Mouse (Mus musculus) frontal cortex, postnatal 14 days (tissue): ENCODE measurements at regions not wholly inside any gene's neighbourhood (a gene's known extent, or its start where the extent isn't known, plus 50 kb on each side); places are given as distances from the start of the nearest gene placed in this dataset.

ENCODE experiments used
- DNase-seq, 2 experiments: peaks; one replicate each; pipeline ENCODE4 v3.0.0; 2022; ENCODE audit warnings: low spot score in 2 of 2

DNA sequence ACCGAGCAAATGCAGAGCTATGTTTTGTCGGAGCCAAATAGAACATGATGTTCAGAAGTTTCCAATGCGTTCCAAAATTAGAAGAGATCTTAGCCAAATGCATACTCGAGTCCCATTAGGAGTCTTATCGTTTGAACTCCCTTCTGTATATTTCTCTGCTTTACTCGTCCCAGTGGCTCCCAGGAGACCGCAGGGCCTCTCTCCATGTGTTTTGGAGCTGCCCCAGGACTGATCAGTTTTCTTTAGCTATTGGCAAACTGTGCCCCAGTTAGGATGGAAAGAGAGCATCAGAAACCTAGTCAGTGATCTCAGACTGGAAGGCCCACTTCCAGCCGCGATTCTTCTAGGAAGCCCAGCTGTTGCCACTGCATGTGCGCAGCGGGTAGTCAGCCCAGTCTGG, 152.0 kb upstream of the Serp2 start:
- DNase-seq, result no peak

DNA sequence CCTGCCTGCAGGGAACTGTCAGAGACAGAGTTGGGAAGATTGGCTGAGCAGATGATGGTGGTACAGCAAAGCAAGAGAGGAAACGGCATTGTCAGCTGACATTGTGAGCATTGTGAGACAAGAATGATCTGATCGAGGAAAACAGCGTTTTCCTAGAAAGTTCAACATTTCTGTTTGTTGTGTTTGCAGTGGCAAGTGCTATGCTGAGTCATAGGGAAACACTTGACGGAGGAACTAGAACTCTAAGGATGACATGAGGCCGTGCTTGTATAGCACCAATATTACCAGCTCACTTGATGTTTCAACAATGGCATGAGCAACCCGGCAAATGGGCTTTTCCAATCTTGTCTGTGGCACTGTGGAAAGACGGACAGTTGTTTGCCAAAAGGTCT, 146.7 kb upstream of the Serp2 start:
- no peak for DNase-seq

GRCm38 (mm10) chr14:76702709-76703372, 146.2 kb upstream of the Serp2 start:
- no peak for DNase-seq

DNA sequence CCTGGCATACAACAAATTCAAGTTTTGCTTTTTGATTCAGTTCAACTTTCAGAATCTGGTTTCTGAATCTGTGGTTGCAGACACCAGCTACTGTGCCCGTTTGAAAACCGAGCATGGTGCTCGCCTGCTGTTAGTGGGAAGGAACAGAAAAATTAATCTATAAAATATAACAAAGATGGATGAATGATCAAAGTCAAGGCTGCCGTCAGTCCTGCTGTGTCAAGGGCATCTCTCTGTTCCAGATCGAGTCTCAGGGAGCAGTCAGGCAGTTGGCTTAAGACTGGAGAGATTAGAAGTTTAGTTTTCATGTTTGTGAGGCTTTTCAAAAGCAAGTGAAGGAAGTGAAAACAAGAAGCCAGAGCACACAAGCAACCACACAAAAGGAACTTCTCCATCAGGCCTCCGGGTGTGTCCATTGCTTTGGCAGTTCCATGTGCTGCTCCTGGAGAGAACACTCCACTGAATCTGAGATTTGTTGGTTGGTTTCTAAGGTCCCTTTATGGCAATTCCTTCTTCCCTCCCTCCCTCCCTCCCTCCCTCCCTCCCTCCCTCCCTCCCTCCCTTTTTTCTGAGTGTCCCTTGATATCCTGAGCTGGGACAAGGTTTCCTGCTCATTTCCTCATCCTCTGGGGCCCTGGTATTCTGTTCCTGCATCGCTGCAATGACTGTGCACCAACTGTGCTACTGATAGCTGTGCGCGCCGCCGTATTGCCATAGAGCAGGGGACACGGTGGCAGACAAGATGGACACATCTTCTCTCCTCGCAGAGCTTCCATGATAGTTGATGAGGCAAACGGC, 145.4 kb upstream of the Serp2 start:
- DNase-seq, result no peak

DNA sequence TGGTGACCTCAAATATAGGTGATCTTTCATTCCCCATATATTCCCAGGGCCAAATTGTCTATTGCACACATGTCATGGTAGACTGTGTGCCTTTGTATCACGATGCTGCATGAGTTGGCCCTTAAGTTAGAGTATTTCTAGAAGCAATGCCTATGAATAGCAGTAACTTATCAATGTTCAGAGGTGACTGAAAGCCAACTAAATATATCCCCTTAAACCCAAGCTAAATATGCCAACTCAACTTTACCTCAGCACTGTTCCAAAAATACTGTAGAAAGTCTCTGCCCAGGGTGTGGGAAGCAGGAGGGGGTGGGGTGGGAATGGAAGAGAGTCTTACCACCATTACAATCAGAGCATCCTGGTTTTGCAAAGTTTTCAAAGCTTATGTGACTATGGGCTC, 144.6 kb upstream of the Serp2 start:
- DNase-seq, result no peak

DNA sequence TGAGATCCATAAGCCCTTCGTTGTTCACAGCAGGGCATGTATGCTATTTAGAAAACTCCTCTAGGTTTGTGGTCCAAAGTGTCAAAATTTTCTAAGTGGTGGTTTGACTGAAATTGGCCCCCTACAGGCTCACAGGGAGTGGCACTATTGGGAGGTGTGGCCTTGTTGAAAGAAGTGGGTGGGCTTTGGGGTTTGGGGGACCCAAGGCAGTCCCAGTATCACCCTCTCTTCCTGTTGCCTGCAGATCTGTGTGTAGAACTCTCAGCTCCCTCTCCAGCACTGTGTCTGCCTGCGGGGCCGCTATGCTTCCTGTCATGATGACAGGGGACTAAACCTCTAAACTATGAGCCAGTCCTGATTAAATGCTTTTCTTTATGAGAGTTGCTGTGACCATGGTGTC, 144.1 kb upstream of the Serp2 start:
- DNase-seq, result no peak

- no peak for DNase-seq
Observed at GRCm38 (mm10) chr14:76700190-76700589, 143.5 kb upstream of the Serp2 start.

DNA sequence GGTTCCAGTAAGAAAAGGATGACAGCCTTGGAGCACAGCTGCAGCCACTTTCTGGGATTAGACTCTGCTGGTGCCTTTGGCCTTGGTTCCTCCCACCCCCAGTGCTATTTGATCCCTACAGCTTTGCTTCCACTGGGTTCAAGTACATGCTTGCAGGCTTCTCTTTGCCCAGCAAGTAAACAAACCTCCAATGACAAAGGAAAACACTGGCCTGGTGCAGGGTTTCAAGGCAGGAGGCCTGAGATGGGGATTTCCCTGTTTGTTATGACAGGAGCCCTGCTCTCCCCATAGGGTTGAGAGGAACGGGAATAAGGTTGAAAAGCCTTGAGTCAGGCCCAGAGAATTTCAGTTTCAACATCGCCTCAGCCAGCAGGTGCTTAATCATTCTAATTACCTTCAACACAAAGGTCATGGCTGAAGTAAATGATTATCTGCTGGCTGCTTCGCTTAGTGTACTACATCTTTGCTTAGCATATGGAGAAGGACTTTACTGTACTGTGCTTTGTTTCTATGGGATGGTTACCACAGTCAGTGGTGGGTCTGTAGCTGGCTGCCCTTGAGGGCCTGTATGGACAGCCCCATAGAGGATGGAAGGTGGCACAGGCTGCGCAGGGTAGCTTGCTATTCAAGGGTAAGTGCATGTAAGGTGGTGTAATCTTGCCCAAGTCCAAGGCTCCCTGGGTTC, 142.2 kb upstream of the Serp2 start:
- no peak for DNase-seq

DNA sequence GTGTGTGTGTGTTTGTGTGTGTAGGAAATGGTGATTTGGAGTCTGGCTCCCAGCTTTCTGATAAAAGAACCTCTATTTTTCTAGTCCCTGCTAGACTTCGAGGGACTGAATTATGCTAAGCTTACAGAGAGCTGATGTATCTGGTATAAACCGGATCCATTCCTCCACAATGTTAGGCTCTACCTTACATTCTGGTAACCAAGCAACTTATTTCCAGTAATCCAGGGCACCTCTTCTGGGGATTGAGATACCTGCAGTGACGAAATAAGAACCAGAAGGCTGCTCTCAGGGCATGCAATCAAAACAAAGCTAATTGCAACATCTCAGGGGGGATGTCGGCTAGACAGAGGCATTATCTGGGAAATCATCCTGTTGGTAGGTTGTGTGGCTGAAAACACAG, 140.0 kb upstream of the Serp2 start:
- no peak for DNase-seq

- no peak for DNase-seq
Observed at GRCm38 (mm10) chr14:76695691-76696355, 139.1 kb upstream of the Serp2 start.

- no peak for DNase-seq
Observed at GRCm38 (mm10) chr14:76694894-76695293, 138.2 kb upstream of the Serp2 start.

- DNase-seq, result no peak
Observed at GRCm38 (mm10) chr14:76693351-76694317, 136.9 kb upstream of the Serp2 start.

GRCm38 (mm10) chr14:76687971-76688407, 131.3 kb upstream of the Serp2 start:
- no peak for DNase-seq

- DNase-seq, result no peak
Observed at GRCm38 (mm10) chr14:76686762-76687453, 130.2 kb upstream of the Serp2 start.

- no peak for DNase-seq
Observed at GRCm38 (mm10) chr14:76685830-76686761, 129.4 kb upstream of the Serp2 start.

DNA sequence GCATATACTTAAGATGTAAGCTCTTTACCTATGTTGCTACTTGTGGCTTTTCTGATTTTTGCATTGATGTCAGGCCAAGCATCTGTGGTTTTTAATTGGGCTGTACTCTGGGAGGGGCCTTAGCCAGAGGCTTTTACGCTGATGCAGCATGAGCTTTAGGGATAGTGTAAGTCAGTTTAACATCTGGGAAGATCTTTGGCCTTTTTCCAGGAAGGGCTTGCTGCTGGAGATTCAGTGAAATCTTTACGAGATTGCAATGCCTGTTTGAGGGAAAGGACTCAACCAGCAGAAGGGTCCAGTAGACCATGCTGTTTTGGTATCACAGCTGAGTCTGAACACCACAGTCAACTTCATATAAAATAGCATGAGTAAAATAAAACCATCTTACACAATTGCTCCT, 127.6 kb upstream of the Serp2 start:
- no peak for DNase-seq

GRCm38 (mm10) chr14:76681581-76682377, 125.1 kb upstream of the Serp2 start:
- no peak for DNase-seq

- no peak for DNase-seq
Observed at GRCm38 (mm10) chr14:76678512-76679134, 121.9 kb upstream of the Serp2 start.
